Mouse (Mus musculus): ENCODE data around the gene Sh3kbp1.

GRCm38 (mm10) chrX:159913489-159913888, 286.4 kb downstream of the Sh3kbp1 start:
- no peak for TF ChIP-seq EP300 (IDR thresholded peaks at IDR 0.05; ENCODE audit: low read depth)
- no peak for TF ChIP-seq CTCF (IDR thresholded peaks at IDR 0.05; ENCODE audit: low read depth)

Data from heart, postnatal 0 days (tissue).